Mouse (Mus musculus) Muller cell, postnatal 12 days (primary cell): ENCODE measurements around the gene Bcs1l.
A peak's percentile ranks its signal among the peaks of the same experiment; 100 is the strongest.

Source experiments
- DNase-seq: peaks from one replicate; pipeline ENCODE4 v3.0.0-alpha.2; 2015; ENCODE audit errors: inconsistent ontology term

Gene Bcs1l

GRCm38 (mm10) chr1:74587773-74588445 lies at the start of gene Bcs1l, which contains the start of gene Zfp142:
Bcs1l (plus strand) TSS chr1:74588289.
Zfp142 (minus strand) TSS chr1:74588246.
- DNase-seq = peak; percentile 100

- DNase-seq = peak; percentile 53
Observed at GRCm38 (mm10) chr1:74538650-74539049, 49.4 kb upstream of the Bcs1l start.

GRCm38 (mm10) chr1:74542451-74542961 lies 45.6 kb upstream of the Bcs1l start, which contains the start of gene Plcd4:
Plcd4 (plus strand) TSS chr1:74542888.
- DNase-seq = peak; percentile 86

- peak; percentile 69 for DNase-seq
Observed at GRCm38 (mm10) chr1:74544184-74544583, 43.9 kb upstream of the Bcs1l start, which contains the start of gene Usp37. Usp37 (minus strand) TSS chr1:74544284.

GRCm38 (mm10) chr1:74559061-74559460 lies 29.0 kb upstream of the Bcs1l start:
- no peak for DNase-seq

- DNase-seq = no peak
Observed at GRCm38 (mm10) chr1:74565834-74566233, 22.3 kb upstream of the Bcs1l start.

- DNase-seq = no peak
Observed at GRCm38 (mm10) chr1:74569739-74570719, 18.1 kb upstream of the Bcs1l start.

GRCm38 (mm10) chr1:74582621-74583020 lies 5.5 kb upstream of the Bcs1l start:
- no peak for DNase-seq

- DNase-seq = no peak
Observed at GRCm38 (mm10) chr1:74584616-74585398, 3.3 kb upstream of the Bcs1l start.

- DNase-seq = no peak
Observed at GRCm38 (mm10) chr1:74587233-74587772, 786 bp upstream of the Bcs1l start.

GRCm38 (mm10) chr1:74594434-74594833 lies 6.3 kb downstream of the Bcs1l start:
- no peak for DNase-seq

GRCm38 (mm10) chr1:74600501-74601266 lies 12.6 kb downstream of the Bcs1l start:
- no peak for DNase-seq

GRCm38 (mm10) chr1:74601267-74601962 lies 13.3 kb downstream of the Bcs1l start, which contains the start of the genes Rnf25 and Stk36:
Rnf25 (minus strand) TSS chr1:74601397.
Stk36 (plus strand) TSS chr1:74601445.
- peak; percentile 87 for DNase-seq

GRCm38 (mm10) chr1:74624183-74624582 lies 36.1 kb downstream of the Bcs1l start:
- DNase-seq = no peak

- no peak for DNase-seq
Observed at GRCm38 (mm10) chr1:74626076-74626475, 38.0 kb downstream of the Bcs1l start.

GRCm38 (mm10) chr1:74628001-74628400 lies 39.9 kb downstream of the Bcs1l start:
- no peak for DNase-seq

- no peak for DNase-seq
Observed at GRCm38 (mm10) chr1:74632734-74633133, 44.6 kb downstream of the Bcs1l start.
